Mouse (Mus musculus) CH12.LX (cell line): Measurements from ENCODE around the gene Lgals4.

Experiments used
- CTCF ChIP-seq, 2 experiments: IDR thresholded peaks in 1 of 2; conservative IDR thresholded peaks in 1 of 2; 2 replicates each; pipeline ENCODE4 v1.5.1; 2011 to 2012; ENCODE audit warnings: low read depth in 2 of 2, low read length in 2 of 2, improper control_type of control experiment in 1 of 2, inconsistent platforms in 1 of 2, mild to moderate bottlenecking in 1 of 2, moderate library complexity in 1 of 2
- E2F4 ChIP-seq: IDR thresholded peaks from 2 replicates; pipeline ENCODE4 v1.6.1; 2011; ENCODE audit warnings: low read depth, low read length, improper control_type of control experiment; ENCODE audit not compliant: insufficient replicate concordance
- EP300 ChIP-seq: IDR thresholded peaks from 2 replicates; pipeline ENCODE4 v1.6.1; 2011; ENCODE audit warnings: low read length, improper control_type of control experiment
- ETS1 ChIP-seq: conservative IDR thresholded peaks from 2 replicates; pipeline ENCODE4 v1.6.1; 2012; ENCODE audit warnings: low read depth, mild to moderate bottlenecking, inconsistent platforms, low read length, improper control_type of control experiment, moderate library complexity
- KAT2A ChIP-seq: IDR thresholded peaks from 2 replicates; pipeline ENCODE4 v1.6.1; 2012; ENCODE audit warnings: low read length, improper control_type of control experiment, inconsistent platforms; ENCODE audit not compliant: insufficient replicate concordance
- POLR2A ChIP-seq: IDR thresholded peaks from 2 replicates; pipeline ENCODE4 v1.6.1; 2011; ENCODE audit warnings: low read depth, mild to moderate bottlenecking, improper control_type of control experiment, low read length
- POLR2AphosphoS2 ChIP-seq: IDR thresholded peaks from 2 replicates; pipeline ENCODE4 v1.6.1; 2011; ENCODE audit warnings: low read depth, low read length, improper control_type of control experiment
- RAD21 ChIP-seq: IDR thresholded peaks from 2 replicates; pipeline ENCODE4 v1.6.1; 2011; ENCODE audit warnings: low read depth, mild to moderate bottlenecking, low read length, improper control_type of control experiment, moderate library complexity
- SIN3A ChIP-seq: IDR thresholded peaks from 2 replicates; pipeline ENCODE4 v1.6.1; 2012; ENCODE audit warnings: low read length, improper control_type of control experiment, inconsistent platforms
- USF1 ChIP-seq: IDR thresholded peaks from 2 replicates; pipeline ENCODE4 v1.6.1; 2014; ENCODE audit warnings: low read depth, mild to moderate bottlenecking, inconsistent platforms, low read length, improper control_type of control experiment
- USF2 ChIP-seq: conservative IDR thresholded peaks from 2 replicates; pipeline ENCODE4 v1.6.1; 2011; ENCODE audit warnings: low read depth, low read length, improper control_type of control experiment
- ZNF384 ChIP-seq: IDR thresholded peaks from 2 replicates; pipeline ENCODE4 v1.6.1; 2012; ENCODE audit warnings: low read depth, low read length, improper control_type of control experiment, inconsistent platforms

DNA sequence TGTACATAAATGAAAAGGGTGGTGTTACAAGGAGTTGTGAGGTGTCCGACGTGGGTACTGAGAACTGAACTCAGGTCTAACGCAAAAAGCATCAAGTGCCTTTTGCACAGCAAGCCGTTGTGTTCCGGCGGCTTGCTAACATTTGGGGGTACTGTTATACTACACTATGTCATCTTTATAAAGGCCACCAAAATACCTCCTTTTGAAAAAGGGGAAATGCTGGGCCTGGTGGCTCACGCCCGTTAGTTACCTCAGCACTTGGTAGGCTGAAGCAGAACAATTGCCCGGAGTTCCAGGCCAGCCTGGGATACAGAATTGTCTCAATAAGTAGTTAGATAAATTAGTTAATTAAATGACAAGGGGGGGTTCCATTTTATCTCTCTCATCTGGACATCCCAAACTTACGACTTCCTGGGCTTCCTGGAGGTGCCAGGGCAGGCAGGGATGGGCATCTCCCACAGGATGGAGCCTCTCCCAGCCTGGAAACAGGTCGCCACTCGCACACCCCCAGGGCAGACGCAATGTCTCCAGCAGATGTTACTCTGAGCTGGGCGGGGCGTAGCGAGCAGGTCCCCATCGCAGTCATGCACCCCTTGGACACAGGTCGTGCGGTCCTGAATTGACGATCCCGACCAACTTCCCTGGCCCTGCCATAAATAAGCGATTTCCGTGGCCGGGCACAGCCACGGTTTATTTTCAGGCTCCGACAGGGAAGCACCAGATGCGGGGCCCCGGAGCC is 33.3 kb downstream of the Lgals4 start:
- no peak for TF ChIP-seq RAD21
- TF ChIP-seq E2F4: no peak
- no peak for TF ChIP-seq POLR2A
- TF ChIP-seq POLR2AphosphoS2: no peak
- no peak for TF ChIP-seq CTCF (conservative IDR thresholded peaks at IDR 0.05 in 1 of 2, IDR thresholded peaks at IDR 0.05 in 1 of 2; ENCODE audit: low read depth in 2 of 2, low read length in 2 of 2)
- TF ChIP-seq SIN3A: no peak
- TF ChIP-seq USF2: no peak
- TF ChIP-seq ZNF384: no peak
- no peak for TF ChIP-seq EP300
- TF ChIP-seq ETS1: no peak
- TF ChIP-seq USF1: no peak
- TF ChIP-seq KAT2A: no peak
